Mouse (Mus musculus) left cerebral cortex, postnatal 14 days (tissue): ENCODE measurements around the gene Pdpn. TPM values are rescaled to one million over a fixed set of nuclear protein-coding genes. Genes with fewer than 3 reads are reported as not detected.
A peak's percentile ranks its signal among the peaks of the same experiment; 100 is the strongest.

Experiments used
- DNase-seq, 2 experiments: peaks; one replicate each; pipeline ENCODE4 v3.0.0; 2021 to 2022; ENCODE audit warnings: low spot score in 2 of 2, mixed read lengths in 1 of 2
- intact Hi-C: fragments of 180-260 bp; cut with DNase I; formaldehyde crosslinking; loops from one replicate; pipeline ENCODE4 v1.15.1; 2025
- total RNA-seq, 2 experiments: library from RNA; stranded (reverse); gene quantifications; 2 replicates each; pipeline ENCODE4 v1.2.3; 2021

The Pdpn gene
- total RNA-seq, 2 experiments from 2014 or later = 11.7 to 12.7 TPM

GRCm38 (mm10) chr4:143257971-143258370, 41.4 kb downstream of the Pdpn start:
- DNase-seq = no peak
- intact Hi-C loops = loop anchor here (5.0 kb wide), 1 partner anchor 124 kb away; no protein-coding TSS in a partner anchor

- intact Hi-C loops = loop anchor here (5.0 kb wide), 1 partner anchor 127 kb away; no protein-coding TSS in a partner anchor
- no peak for DNase-seq
These were observed 43.8 kb downstream of the Pdpn start for GRCm38 (mm10) chr4:143255541-143255940.

- intact Hi-C loops = no loop called here
- DNase-seq = no peak
These were observed 46.0 kb downstream of the Pdpn start for GRCm38 (mm10) chr4:143253356-143253755.

- intact Hi-C loops = no loop called here
- no peak for DNase-seq
These were observed 51.3 kb downstream of the Pdpn start for GRCm38 (mm10) chr4:143248050-143248449.

- intact Hi-C loops = no loop called here
- no peak for DNase-seq
These were observed 58.1 kb downstream of the Pdpn start for GRCm38 (mm10) chr4:143241294-143241693.

- no peak for DNase-seq
- intact Hi-C loops = no loop called here
These were observed 59.7 kb downstream of the Pdpn start for GRCm38 (mm10) chr4:143239615-143240201.

GRCm38 (mm10) chr4:143239117-143239516, 60.2 kb downstream of the Pdpn start:
- intact Hi-C loops = no loop called here
- DNase-seq = no peak

- DNase-seq = peak; percentile 49 to 59
- intact Hi-C loops = loop anchor here (1.0 kb wide), 1 partner anchor 210 kb away; no protein-coding TSS in a partner anchor
These were observed 60.9 kb downstream of the Pdpn start for GRCm38 (mm10) chr4:143238241-143239031.

- DNase-seq = no peak
- intact Hi-C loops = no loop called here
These were observed 67.5 kb downstream of the Pdpn start for GRCm38 (mm10) chr4:143231790-143232422.

- no peak for DNase-seq
- intact Hi-C loops = no loop called here
These were observed 68.3 kb downstream of the Pdpn start for GRCm38 (mm10) chr4:143231110-143231509.

- intact Hi-C loops = no loop called here
- DNase-seq = no peak
These were observed 71.4 kb downstream of the Pdpn start for GRCm38 (mm10) chr4:143227976-143228375.

- no peak for DNase-seq
- intact Hi-C loops = no loop called here
These were observed 73.5 kb downstream of the Pdpn start for GRCm38 (mm10) chr4:143225886-143226285.

- intact Hi-C loops = loop anchor here (10.0 kb wide), 1 partner anchor 105 kb away; no protein-coding TSS in a partner anchor
- DNase-seq = no peak
These were observed 80.0 kb downstream of the Pdpn start for GRCm38 (mm10) chr4:143219316-143219751.

- DNase-seq = no peak
- intact Hi-C loops = loop anchor here (10.0 kb wide), 1 partner anchor 104 kb away; no protein-coding TSS in a partner anchor
These were observed 80.5 kb downstream of the Pdpn start for GRCm38 (mm10) chr4:143218858-143219257.

Other genes with a start within 250 kb of the Pdpn start
- 10 to 100 TPM; 31.6 to 34.6 TPM for gene Prdm2, start 86.6 kb downstream of the Pdpn start, total RNA-seq
- 1 to 10 TPM; 1.5 to 1.6 TPM for gene Lrrc38, start 50.2 kb upstream of the Pdpn start, total RNA-seq
- gene Pramel1, start 94.9 kb upstream of the Pdpn start, total RNA-seq = under 1 TPM in 1 of 2 experiments, not detected in 1; 0.11 TPM
- 10 to 100 TPM; 10.0 to 12.1 TPM for gene Pramef8, start 112.9 kb upstream of the Pdpn start, total RNA-seq
- gene Oog4, start 150.8 kb upstream of the Pdpn start, total RNA-seq = not detected
- not detected for gene Gm13043, start 211.8 kb upstream of the Pdpn start, total RNA-seq
- not detected for gene Gm13040, start 236.4 kb upstream of the Pdpn start, total RNA-seq